Mouse (Mus musculus): ENCODE results near the gene Bcl2a1d.
"Not testable (repeated sequence)": the region's sequence is repeated elsewhere in the genome, so short reads cannot be mapped to it uniquely, and the experiment has no call there.

DNA sequence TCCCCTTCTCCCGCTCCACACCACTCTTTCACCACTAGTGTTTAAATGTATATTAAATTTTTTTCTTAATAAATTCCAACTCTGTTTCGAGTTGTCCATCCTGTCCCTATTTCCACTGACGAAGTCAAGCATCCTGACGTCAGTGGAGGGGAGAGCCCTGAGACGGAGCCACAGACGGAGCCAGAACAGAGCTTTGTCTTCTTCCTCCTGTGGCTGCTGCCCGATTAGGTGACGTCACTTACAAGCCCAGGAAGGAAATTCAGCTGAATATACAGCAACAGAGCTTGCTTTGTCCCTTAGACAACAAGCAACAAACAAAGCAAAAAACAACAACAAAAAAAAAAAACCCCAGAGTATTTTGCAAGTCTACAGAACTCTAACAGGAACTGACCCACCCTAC is 26.6 kb downstream of the Bcl2a1d start:
- not testable (repeated sequence) for TF ChIP-seq CTCF (IDR thresholded peaks at IDR 0.05; ENCODE audit: control insufficient read depth, insufficient read depth, insufficient read length); MYOD1 (IDR thresholded peaks at IDR 0.05; ENCODE audit: control insufficient read depth, insufficient read length, low read depth); CEBPB (IDR thresholded peaks at IDR 0.05; ENCODE audit: low read depth); USF1 (IDR thresholded peaks at IDR 0.05; ENCODE audit: low read depth); MAX (IDR thresholded peaks at IDR 0.05)

Data from C2C12 (cell line).